Mouse (Mus musculus) bone marrow macrophage, adult 2 months (primary cell): ENCODE results near the gene Capn11. TPM values are rescaled to one million over a fixed set of nuclear protein-coding genes. Genes with fewer than 3 reads are reported as not detected.

Source experiments
- H3K27ac ChIP-seq: 2 replicates; pipeline ENCODE4 v1.5.1; 2012; ENCODE audit warnings: low read depth, low read length; ENCODE audit not compliant: insufficient read depth
- H3K4me1 ChIP-seq: 2 replicates; pipeline ENCODE4 v1.6.1; 2012; ENCODE audit warnings: low read length; ENCODE audit not compliant: control insufficient read depth, insufficient read depth
- H3K4me3 ChIP-seq: 2 replicates; pipeline ENCODE4 v1.5.1; 2012; ENCODE audit warnings: mild to moderate bottlenecking, low read length, moderate library complexity; ENCODE audit not compliant: insufficient read depth
- CTCF ChIP-seq: IDR thresholded peaks from 2 replicates; pipeline ENCODE4 v1.5.1; 2012; ENCODE audit warnings: low read depth, mild to moderate bottlenecking, low read length, moderate library complexity
- POLR2A ChIP-seq: IDR thresholded peaks from 2 replicates; pipeline ENCODE4 v1.6.1; 2012; ENCODE audit warnings: mild to moderate bottlenecking, low read depth, low read length, borderline replicate concordance
- polyA plus RNA-seq: library from polyadenylated mRNA; stranded (reverse); fragments of >200 nt; gene quantifications from 2 replicates; pipeline ENCODE4 v1.2.4, GENCODE M21; 2012; ENCODE audit not compliant: missing spikeins, insufficient read depth, insufficient read length

Gene Capn11
- polyA plus RNA-seq, 1 experiment = 1.7 TPM

DNA sequence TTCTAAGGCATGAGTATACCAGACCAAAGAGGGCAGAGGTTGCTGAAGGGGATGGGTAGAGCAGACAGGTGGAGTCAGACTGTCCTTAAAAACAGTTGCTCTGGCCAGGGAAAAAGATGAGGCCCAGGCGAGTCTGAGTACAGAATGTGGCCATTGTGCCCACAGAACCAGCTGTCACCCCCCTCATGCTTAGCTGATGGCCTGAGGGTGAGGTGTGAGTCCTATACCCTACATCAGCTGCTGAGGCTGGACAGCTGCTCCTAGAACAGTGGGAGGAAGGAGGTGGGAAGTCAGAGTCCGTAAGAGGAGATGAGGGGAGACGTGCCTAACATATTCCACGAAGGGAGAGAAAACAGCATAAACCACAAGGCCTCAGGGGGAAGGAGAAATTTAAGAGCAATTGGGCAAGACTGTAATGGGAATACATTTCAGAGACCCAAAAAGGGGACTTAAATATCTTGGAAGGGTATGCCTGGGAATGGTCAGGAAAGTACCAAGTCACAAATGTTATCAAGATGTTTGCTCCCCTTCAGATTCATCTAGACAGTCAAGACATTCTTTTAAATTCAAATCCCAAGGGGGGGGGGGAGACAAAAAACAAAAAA, 43.0 kb downstream of the Capn11 start:
- TF ChIP-seq CTCF (no peak), POLR2A (no peak)
- peaks cover 46% of the 10 kb centered on the region for H3K4me1 ChIP-seq
- H3K27ac ChIP-seq = no peak overlapping the region
- H3K4me3 ChIP-seq = no peak overlapping the region

DNA sequence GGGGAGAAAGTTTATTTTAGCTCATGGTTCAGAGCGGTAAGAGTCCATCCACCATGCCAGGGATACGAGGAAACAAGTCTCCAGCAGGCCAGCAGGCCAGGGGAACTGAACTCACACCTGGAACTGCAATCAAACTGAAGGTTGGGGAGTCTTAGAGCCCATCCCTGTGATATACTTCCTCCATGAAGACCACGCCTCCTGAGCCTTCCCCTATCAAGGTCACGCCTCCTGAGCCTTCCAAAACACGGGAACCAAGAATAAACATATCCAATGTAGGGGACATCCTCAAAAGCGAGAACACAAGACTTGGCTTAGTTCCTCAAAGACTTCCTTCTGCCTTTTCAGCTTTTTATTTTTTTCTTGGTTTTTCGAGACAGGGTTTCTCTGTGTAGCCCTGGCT, 46.2 kb downstream of the Capn11 start:
- TF ChIP-seq CTCF (no peak), POLR2A (no peak)
- Histone ChIP-seq H3K27ac (peak overlapping the region; percentile 65), H3K4me1 (peaks cover 58% of the 10 kb centered on the region), H3K4me3 (no peak overlapping the region)

DNA sequence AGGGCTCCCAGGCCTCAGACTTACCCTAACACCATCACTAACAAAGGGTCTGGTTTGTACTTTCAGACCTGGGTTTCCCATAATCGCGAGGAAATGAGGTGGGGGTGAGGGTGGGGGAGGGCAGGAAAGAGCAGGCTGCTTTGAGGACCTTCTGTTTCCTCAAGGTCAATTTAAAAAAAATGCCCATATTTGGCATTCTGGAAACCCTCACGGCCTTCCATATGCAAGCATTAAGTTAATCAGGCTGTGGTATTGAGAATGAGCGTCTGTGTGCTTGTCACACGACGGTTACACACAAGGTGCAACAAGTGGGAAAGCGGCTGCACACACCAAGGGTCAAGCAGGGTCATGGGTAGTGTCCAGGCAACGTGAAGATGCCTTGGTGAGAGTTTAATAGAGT, 47.1 kb downstream of the Capn11 start:
- H3K4me3 ChIP-seq = no peak overlapping the region
- TF ChIP-seq CTCF (no peak), POLR2A (no peak)

DNA sequence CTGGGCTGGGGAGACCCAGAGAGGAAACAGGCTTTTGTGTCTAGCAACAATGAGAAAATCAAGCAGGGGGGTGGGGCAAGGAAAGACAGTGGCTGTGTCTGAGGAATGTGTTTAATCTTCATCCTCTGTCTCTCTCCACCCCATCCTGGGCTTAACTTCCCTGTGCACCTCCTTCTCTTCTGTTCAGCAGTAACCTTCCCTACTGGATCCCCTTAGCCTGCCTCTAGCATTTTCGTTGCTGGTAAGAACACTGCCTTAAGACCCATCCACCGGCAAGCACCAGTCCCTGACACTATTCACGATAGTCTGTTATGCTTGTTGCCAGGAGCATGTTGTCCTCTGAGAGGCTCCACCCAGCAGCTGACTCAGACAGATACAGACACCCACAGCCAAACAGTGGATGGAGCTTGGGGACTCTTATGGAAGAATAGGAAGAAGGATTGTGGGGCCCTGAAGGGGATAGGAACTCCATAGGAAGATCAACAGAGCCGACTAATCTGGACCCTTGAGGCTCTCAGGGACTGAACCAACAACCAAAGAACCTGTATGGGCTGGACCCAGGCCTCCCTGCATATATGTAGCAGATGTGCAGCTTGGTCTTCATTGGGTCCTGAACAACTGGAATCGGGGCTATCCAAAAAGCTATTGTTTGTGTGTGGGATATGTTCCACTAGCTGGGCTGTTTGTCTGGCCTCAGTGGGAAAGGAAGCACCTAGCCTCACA, 48.8 kb downstream of the Capn11 start:
- no peak overlapping the region for H3K4me3 ChIP-seq
- H3K4me1 ChIP-seq = peaks cover 42% of the 10 kb centered on the region
- peak overlapping the region; percentile 71 for H3K27ac ChIP-seq
- no peak for TF ChIP-seq CTCF
- no peak for TF ChIP-seq POLR2A

More for the DNA sequence above, 47.1 kb downstream of the Capn11 start:
- H3K4me1 ChIP-seq = peaks cover 55% of the 10 kb centered on the region
- H3K27ac ChIP-seq = no peak overlapping the region

- TF ChIP-seq CTCF (no peak), POLR2A (no peak)
- Histone ChIP-seq H3K4me1 (peaks cover 36% of the 10 kb centered on the region), H3K4me3 (no peak overlapping the region), H3K27ac (peak overlapping the region; percentile 30)
These were observed 50.7 kb downstream of the Capn11 start for GRCm38 (mm10) chr17:45608396-45608795.

- no peak overlapping the region for H3K27ac ChIP-seq
- peaks cover 27% of the 10 kb centered on the region for H3K4me1 ChIP-seq
- TF ChIP-seq POLR2A (no peak), CTCF (no peak)
- H3K4me3 ChIP-seq = no peak overlapping the region
These were observed 51.9 kb downstream of the Capn11 start for GRCm38 (mm10) chr17:45606992-45607879.

DNA sequence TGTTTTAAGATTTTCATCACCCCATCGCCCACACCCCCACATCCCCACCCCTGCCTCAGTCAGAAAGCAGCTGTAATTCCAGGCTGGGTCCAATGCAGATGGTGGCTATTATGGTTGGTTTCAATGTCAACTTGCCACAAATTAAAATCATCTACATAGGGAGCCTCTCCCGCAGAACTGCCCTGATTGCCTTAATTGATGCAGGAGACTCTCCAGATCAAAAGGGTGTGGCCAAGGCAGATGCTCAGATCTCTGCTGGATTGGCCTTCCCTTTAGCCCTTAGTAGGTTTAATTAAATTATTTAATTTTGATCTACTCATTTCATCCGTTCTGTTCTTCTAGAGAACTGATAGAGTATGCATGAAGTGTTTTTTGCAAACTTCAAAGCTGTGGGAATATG, 56.1 kb downstream of the Capn11 start:
- H3K27ac ChIP-seq = no peak overlapping the region
- H3K4me3 ChIP-seq = no peak overlapping the region
- no peak for TF ChIP-seq CTCF
- no peak for TF ChIP-seq POLR2A
- peaks cover 7% of the 10 kb centered on the region for H3K4me1 ChIP-seq

GRCm38 (mm10) chr17:45601877-45602304, 57.2 kb downstream of the Capn11 start, which contains the start of gene Mymx:
Mymx (minus strand) TSS chr17:45602102.
- Histone ChIP-seq H3K27ac (no peak within 1 kb of the TSS), H3K4me1 (peaks cover 11% of the 10 kb centered on the region), H3K4me3 (no peak within 1 kb of the TSS)
- TF ChIP-seq CTCF = no peak
- TF ChIP-seq POLR2A = no peak

DNA sequence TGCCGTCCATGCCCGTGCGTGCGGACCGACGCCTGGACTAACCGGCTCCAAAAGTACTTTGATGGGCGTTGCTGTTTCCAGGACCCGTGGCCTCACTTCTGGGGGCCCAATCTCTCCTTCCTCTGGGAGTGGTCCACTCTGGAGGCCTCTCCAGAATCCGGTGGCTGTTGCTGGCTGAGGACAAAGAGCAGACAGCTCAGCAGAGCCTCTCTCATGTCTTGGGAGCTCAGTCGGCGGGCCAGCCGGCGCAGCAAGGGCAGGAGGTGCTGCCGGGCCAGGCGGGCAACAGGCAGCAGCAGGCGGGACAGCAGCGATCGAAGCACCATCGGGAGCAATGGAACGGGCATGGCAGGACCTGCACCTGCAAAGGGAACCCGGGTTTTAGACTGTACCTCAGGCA, 57.8 kb downstream of the Capn11 start:
- H3K27ac ChIP-seq = no peak overlapping the region
- TF ChIP-seq CTCF (no peak), POLR2A (no peak)
- no peak overlapping the region for H3K4me3 ChIP-seq
- H3K4me1 ChIP-seq = peaks cover 17% of the 10 kb centered on the region
